Mouse (Mus musculus) testis, adult 2 months (tissue): ENCODE data around the gene Bzw2. TPM values are rescaled to one million over a fixed set of nuclear protein-coding genes. Genes with fewer than 3 reads are reported as not detected.

Experiments
- H3K27ac ChIP-seq: fragments of 200-500 bp; 2 replicates; pipeline ENCODE4 v1.5.1; 2012; ENCODE audit warnings: low read depth, low read length; ENCODE audit not compliant: control insufficient read depth, insufficient read depth
- H3K27me3 ChIP-seq: fragments of 200-500 bp; 2 replicates; pipeline ENCODE4 v1.6.1; 2012; ENCODE audit warnings: mild to moderate bottlenecking, low read length, moderate library complexity; ENCODE audit not compliant: control insufficient read depth, insufficient read depth
- H3K36me3 ChIP-seq: fragments of 200-500 bp; 2 replicates; pipeline ENCODE4 v1.6.1; 2012; ENCODE audit warnings: mild to moderate bottlenecking, low read length; ENCODE audit not compliant: control insufficient read depth, insufficient read depth
- H3K4me1 ChIP-seq: fragments of 200-500 bp; 2 replicates; pipeline ENCODE4 v1.6.1; 2012; ENCODE audit warnings: low read length; ENCODE audit not compliant: control insufficient read depth, insufficient read depth
- H3K4me3 ChIP-seq: fragments of 200-500 bp; 2 replicates; pipeline ENCODE4 v1.5.1; 2012; ENCODE audit warnings: low read depth, mild to moderate bottlenecking, low read length, moderate library complexity, mixed read lengths; ENCODE audit not compliant: control insufficient read depth
- CTCF ChIP-seq: fragments of 200-500 bp; IDR thresholded peaks from 2 replicates; pipeline ENCODE4 v1.5.1; 2012; ENCODE audit warnings: low read depth, mild to moderate bottlenecking, inconsistent platforms, low read length, moderate library complexity; ENCODE audit not compliant: control insufficient read depth, insufficient read depth, insufficient replicate concordance
- POLR2A ChIP-seq: fragments of 200-500 bp; IDR thresholded peaks from 2 replicates; pipeline ENCODE4 v1.6.1; 2012; ENCODE audit warnings: low read depth, mild to moderate bottlenecking, inconsistent platforms, low read length, moderate library complexity; ENCODE audit not compliant: control insufficient read depth
- polyA plus RNA-seq: library from polyadenylated mRNA; depleted of rRNA; stranded (reverse); fragments of >200 nt; gene quantifications from 2 replicates; pipeline ENCODE4 v1.2.3, GENCODE M21; 2012

Gene Bzw2
- polyA plus RNA-seq, 1 experiment: 1.3 TPM

DNA sequence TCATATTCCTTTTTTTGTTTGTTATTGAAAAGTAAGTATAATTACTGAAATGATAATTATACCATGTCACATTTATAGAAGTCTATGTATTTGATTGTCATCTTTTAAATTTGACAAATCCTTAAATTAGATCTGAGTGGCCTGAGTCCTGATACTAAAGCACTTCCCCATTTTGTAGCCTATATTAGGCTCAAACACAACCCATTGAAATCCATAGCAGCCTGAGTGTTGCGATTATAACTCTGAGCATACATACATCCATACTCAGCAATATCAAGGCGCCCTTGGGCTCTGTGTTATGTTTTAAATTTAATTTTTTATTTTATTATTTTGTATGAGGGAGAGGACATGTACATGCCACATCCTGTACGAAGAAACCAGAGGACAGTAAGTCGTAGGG is 87.6 kb downstream of the Bzw2 start:
- no peaks in the 10 kb centered on the region for H3K27me3 ChIP-seq
- H3K4me3 ChIP-seq: no peak overlapping the region
- H3K27ac ChIP-seq: no peak overlapping the region
- no peak for TF ChIP-seq POLR2A
- no peaks in the 10 kb centered on the region for H3K4me1 ChIP-seq
- H3K36me3 ChIP-seq: no peaks in the 10 kb centered on the region

DNA sequence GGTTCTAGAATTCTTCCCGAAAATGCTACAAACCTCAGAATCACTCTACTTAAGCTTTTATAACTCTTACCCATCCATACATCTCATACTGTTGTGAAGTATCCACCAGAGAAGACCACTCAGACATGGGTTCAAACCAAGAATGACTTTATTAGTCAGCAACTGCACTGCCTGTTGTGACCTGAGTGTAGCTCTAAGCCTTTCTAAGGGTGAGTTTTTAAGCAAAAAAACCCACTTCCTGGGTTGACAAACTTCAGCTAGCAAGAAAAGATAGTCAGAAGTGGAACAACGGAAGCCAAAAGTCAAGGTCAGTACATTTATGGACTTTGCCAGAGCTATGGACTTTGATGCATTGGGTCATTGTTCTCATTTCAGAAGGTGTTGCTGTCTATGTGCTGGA is 90.3 kb downstream of the Bzw2 start:
- Histone ChIP-seq H3K4me3 (no peak overlapping the region), H3K27me3 (no peaks in the 10 kb centered on the region), H3K27ac (no peak overlapping the region), H3K4me1 (no peaks in the 10 kb centered on the region), H3K36me3 (no peaks in the 10 kb centered on the region)
- TF ChIP-seq POLR2A (no peak), CTCF (no peak)

DNA sequence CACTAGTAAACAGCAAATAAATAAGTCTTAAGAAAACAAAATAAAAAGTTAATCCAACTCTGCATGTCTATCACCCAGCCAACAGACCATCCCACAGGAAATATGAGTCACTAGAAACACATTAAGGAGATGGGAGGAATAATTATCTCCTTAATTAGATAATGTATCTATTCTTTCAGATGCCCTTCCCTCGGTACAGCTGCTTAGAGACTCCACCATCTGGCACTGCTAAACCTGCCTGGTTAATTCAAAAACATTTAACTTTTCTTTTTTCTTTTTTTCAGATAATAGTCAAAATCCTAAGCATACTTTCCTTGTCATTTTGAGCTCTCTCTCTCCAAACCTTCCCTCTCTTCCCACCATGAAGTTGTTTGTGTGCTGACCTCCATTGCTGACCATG is 92.0 kb downstream of the Bzw2 start:
- Histone ChIP-seq H3K27me3 (no peaks in the 10 kb centered on the region), H3K27ac (no peak overlapping the region)

DNA sequence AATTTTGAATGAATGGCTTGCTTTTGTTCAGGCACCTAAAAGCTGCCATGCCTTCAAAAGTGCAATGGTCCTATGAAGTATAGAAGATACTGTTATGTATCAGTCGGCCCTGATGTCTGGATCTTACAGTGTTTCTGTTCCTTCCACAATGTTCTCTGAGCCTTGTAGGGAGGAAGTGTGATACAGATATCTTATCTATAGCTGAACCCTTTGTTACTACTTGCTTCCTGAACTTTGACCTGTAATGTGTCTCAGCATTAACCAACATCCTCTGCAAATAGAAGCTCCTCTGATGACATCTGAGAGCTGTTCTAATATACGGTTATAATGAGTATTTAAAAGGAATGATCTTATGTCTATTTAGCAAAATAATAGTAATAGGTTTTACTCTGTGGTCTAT is 100.2 kb downstream of the Bzw2 start:
- no peaks in the 10 kb centered on the region for H3K4me1 ChIP-seq
- no peaks in the 10 kb centered on the region for H3K36me3 ChIP-seq
- H3K4me3 ChIP-seq: no peak overlapping the region
- H3K27me3 ChIP-seq: no peaks in the 10 kb centered on the region
- TF ChIP-seq POLR2A: no peak
- H3K27ac ChIP-seq: no peak overlapping the region

More for the DNA sequence above, 92.0 kb downstream of the Bzw2 start:
- no peaks in the 10 kb centered on the region for H3K36me3 ChIP-seq
- no peak overlapping the region for H3K4me3 ChIP-seq
- TF ChIP-seq POLR2A: no peak
- TF ChIP-seq CTCF: no peak
- no peaks in the 10 kb centered on the region for H3K4me1 ChIP-seq

DNA sequence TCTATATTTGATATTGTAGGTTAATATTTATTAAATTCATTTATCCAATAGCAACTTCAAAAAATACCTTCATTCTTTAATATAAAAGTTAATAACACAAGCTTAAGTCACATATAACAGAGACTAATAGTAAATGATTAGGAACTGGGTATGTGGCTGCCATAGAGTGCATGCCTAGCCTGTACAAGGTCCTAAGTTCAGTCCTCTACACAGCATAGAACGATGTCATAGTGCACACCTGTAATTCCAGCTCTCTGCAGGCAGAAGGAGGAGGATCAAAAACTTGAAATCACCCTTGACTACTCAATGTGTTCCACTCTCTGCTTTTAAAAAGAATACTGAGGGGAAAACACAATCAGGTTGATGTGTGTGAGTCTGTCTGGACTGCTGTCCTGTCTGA is 107.6 kb downstream of the Bzw2 start:
- Histone ChIP-seq H3K27me3 (no peaks in the 10 kb centered on the region), H3K36me3 (no peaks in the 10 kb centered on the region), H3K4me1 (peaks cover 8% of the 10 kb centered on the region), H3K27ac (no peak overlapping the region), H3K4me3 (no peak overlapping the region)
- no peak for TF ChIP-seq POLR2A
- TF ChIP-seq CTCF: no peak

DNA sequence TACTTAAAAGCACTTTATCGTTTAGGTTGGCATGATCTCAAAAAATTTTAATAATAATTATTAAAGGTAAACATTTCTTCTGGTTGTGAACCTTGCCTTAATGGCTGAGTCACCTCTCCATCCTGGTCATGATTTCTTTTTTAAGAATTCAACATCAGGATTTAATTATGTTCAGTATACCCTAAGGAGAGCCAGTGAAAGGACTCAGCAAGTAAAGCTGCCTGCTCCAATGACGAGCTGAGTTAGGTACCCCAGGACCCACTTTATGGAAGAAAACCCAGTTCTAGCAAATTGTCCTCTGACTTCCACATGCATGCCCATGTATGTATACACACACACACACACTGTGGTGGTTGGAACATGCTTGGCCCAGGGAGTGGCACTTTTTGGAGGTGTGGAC is 110.3 kb downstream of the Bzw2 start:
- Histone ChIP-seq H3K36me3 (no peaks in the 10 kb centered on the region), H3K4me3 (peak overlapping the region; percentile 63), H3K27me3 (no peaks in the 10 kb centered on the region), H3K4me1 (peaks cover 11% of the 10 kb centered on the region), H3K27ac (no peak overlapping the region)
- no peak for TF ChIP-seq POLR2A
- TF ChIP-seq CTCF: no peak

DNA sequence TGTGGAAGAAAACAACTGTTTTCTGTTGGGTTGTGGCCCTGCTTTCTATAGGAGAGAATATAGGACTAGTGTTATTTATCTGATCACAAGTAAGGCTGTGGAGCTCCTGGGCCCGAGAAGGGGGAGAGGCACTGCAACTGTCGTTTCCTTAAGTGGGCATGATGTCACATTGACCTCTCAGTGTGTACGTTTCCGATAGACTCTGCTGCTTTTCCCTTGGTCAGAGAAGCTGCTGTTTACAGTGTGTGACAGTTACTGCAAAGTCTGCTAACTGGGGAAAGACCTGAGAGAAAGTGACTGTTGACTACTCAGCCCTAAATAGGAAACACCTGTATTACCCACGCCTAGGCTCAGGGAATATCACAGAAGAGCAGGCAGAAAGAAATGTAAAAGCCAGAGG is 111.7 kb downstream of the Bzw2 start:
- peak overlapping the region; percentile 7; the same call in 1 of the 2 replicates for H3K4me3 ChIP-seq
- H3K27ac ChIP-seq: peak overlapping the region; percentile 98
- TF ChIP-seq CTCF (no peak), POLR2A (no peak)
- H3K4me1 ChIP-seq: peaks cover 16% of the 10 kb centered on the region
- H3K27me3 ChIP-seq: no peaks in the 10 kb centered on the region
- H3K36me3 ChIP-seq: no peaks in the 10 kb centered on the region

DNA sequence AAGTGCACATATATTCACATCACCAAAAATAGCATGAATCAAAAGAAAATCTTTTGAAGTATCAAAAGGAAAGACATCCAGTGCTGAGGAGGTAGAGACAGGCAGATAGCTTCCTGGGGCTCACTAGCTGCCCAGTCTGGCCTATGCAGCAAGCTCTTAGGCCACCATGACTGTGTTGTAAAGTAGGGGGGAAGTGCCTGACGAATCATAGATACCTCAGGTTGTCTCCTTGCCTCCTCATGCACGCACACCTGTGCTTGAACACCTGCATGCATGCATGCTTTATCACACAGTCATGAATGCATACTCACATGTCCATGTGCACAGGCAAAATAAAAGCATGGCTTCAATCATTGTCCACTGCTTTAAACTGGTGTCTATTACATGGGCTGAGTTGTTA is 113.2 kb downstream of the Bzw2 start:
- Histone ChIP-seq H3K27ac (no peak overlapping the region), H3K4me1 (peaks cover 19% of the 10 kb centered on the region), H3K36me3 (no peaks in the 10 kb centered on the region), H3K4me3 (no peak overlapping the region), H3K27me3 (no peaks in the 10 kb centered on the region)
- TF ChIP-seq CTCF (no peak), POLR2A (no peak)
